Mouse (Mus musculus) heart, postnatal 0 days (tissue): ENCODE measurements around the gene Zfp422. TPM values are rescaled to one million over a fixed set of nuclear protein-coding genes. Genes with fewer than 3 reads are reported as not detected.

Experiments
- ATAC-seq: fragments of 200-750 bp; cut with Nextera tagmentation; 2 replicates; pipeline ENCODE4 v1.8.0; 2017; ENCODE audit warnings: low read depth, moderate number of reproducible peaks, moderate library complexity; ENCODE audit not compliant: insufficient read depth
- DNase-seq: peaks from one replicate; pipeline ENCODE4 v3.0.0-alpha.2; 2016; ENCODE audit warnings: low spot score
- H3K27ac ChIP-seq: fragments of 300-500 bp; sonication (generic); 2 replicates; pipeline ENCODE4 v1.5.1; 2014; ENCODE audit warnings: low read depth, mild to moderate bottlenecking
- H3K27me3 ChIP-seq: fragments of 300-500 bp; sonication (generic); 2 replicates; pipeline ENCODE4 v1.6.1; 2014; ENCODE audit warnings: low read length, mixed read lengths; ENCODE audit not compliant: control insufficient read depth, insufficient read depth
- H3K36me3 ChIP-seq: fragments of 300-500 bp; sonication (generic); replicated peaks from 2 replicates; pipeline ENCODE4 v1.6.1; 2014; ENCODE audit warnings: low read length, mixed read lengths; ENCODE audit not compliant: control insufficient read depth, insufficient read depth
- H3K4me1 ChIP-seq: fragments of 300-500 bp; sonication (generic); 2 replicates; pipeline ENCODE4 v1.6.1; 2014; ENCODE audit warnings: antibody characterized with exemption; ENCODE audit not compliant: control insufficient read depth, insufficient read depth
- H3K4me2 ChIP-seq: fragments of 300-500 bp; sonication (generic); 2 replicates; pipeline ENCODE4 v1.6.1; 2014; ENCODE audit warnings: low read depth, mild to moderate bottlenecking, low read length, moderate library complexity
- H3K4me3 ChIP-seq: fragments of 300-500 bp; sonication (generic); 2 replicates; pipeline ENCODE4 v1.5.1; 2014; ENCODE audit warnings: low read depth, low read length
- H3K9ac ChIP-seq: fragments of 300-500 bp; sonication (generic); replicated peaks from 2 replicates; pipeline ENCODE4 v1.6.1; 2014; ENCODE audit warnings: low read depth, low read length, mixed read lengths
- H3K9me3 ChIP-seq: fragments of 300-500 bp; sonication (generic); replicated peaks from 2 replicates; pipeline ENCODE4 v1.6.1; 2016; ENCODE audit warnings: low read length; ENCODE audit not compliant: control insufficient read depth
- CTCF ChIP-seq: IDR thresholded peaks from 2 replicates; pipeline ENCODE4 v1.5.1; 2016; ENCODE audit warnings: antibody characterized with exemption, control low read depth, low read depth
- EP300 ChIP-seq: IDR thresholded peaks from 2 replicates; pipeline ENCODE4 v1.6.1; 2016; ENCODE audit warnings: antibody characterized with exemption, low read depth
- WGBS: fragments of 180-500 bp; shearing (Covaris S2); extraction: QIAGEN DNeasy Blood & Tissue Kit; methylation state at CpG from one replicate; pipeline ENCODE4 v1.1.7; 2014; 5-methylcytosine and 5-hydroxymethylcytosine counted together
- polyA plus RNA-seq: library from polyadenylated mRNA; unstranded; fragments of >200 nt; fragmentation: Nextera tagmentation; extraction: Ambion mirVana; gene quantifications from 2 replicates; pipeline ENCODE4 v1.2.1, GENCODE M21; 2015
- total RNA-seq: library from RNA; depleted of rRNA; stranded (reverse); fragments of >200 nt; gene quantifications from 2 replicates; pipeline ENCODE4 v1.2.3, GENCODE M21; 2014; ENCODE audit warnings: low replicate concordance; rRNA removed

Gene Zfp422
- total RNA-seq (29.1 and 33.0 TPM in 2 replicates), polyA plus RNA-seq (49.8 and 50.7 TPM in 2 replicates)

- H3K36me3 ChIP-seq: peaks cover 13% of the 10 kb centered on the region
- 0 out of 2 replicates have a peak, but pooled peaks cover 5% of the 10 kb centered on the region for H3K4me1 ChIP-seq
- TF ChIP-seq CTCF (no peak), EP300 (no peak)
- under 1% methylated on average over 53 of the region's 56 CpGs for WGBS
- no peaks in the 10 kb centered on the region for H3K27me3 ChIP-seq
- H3K4me2 ChIP-seq: peak within 1 kb of the TSS; percentile 71
- H3K9ac ChIP-seq: peak within 1 kb of the TSS; percentile 95
- peak within 1 kb of the TSS; percentile 82 for H3K4me3 ChIP-seq
- ATAC-seq: peak; percentile 89
- peak within 1 kb of the TSS; percentile 94 for H3K27ac ChIP-seq
- peak; percentile 64 for DNase-seq
- H3K9me3 ChIP-seq: no peaks in the 10 kb centered on the region
Measured at GRCm38 (mm10) chr6:116628539-116629171, at the start of gene Zfp422. Zfp422 (minus strand) TSS chr6:116628999.

DNA sequence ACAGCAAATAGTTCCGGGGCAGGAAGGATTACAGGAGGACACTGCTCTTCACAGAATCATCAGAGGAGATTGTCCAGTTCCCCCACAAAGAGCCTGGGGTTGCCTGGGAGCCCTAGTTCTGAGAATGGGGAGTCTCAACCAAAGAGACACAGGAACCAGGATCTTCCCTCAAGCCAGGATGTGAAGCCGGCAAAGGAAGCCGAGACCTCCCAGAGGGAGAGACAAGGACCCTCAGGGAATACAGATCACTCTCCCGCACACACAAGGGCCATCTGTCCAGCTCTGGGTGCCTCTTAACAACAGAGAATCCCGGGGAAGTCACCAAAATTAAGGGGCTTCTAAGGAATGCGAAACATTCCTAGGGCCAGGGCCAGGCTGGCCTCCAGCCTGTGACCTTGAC, 48.5 kb upstream of the Zfp422 start:
- Histone ChIP-seq H3K4me3 (no peak overlapping the region), H3K9me3 (no peaks in the 10 kb centered on the region), H3K27ac (no peak overlapping the region), H3K9ac (no peak overlapping the region), H3K4me2 (no peak overlapping the region), H3K27me3 (no peaks in the 10 kb centered on the region), H3K4me1 (peaks cover 15% of the 10 kb centered on the region; the same call in 1 of the 2 replicates), H3K36me3 (no peaks in the 10 kb centered on the region)
- DNase-seq (no peak), ATAC-seq (no peak)
- TF ChIP-seq EP300 (no peak), CTCF (no peak)
- WGBS: 71% methylated on average over 6 of the region's 6 CpGs

DNA sequence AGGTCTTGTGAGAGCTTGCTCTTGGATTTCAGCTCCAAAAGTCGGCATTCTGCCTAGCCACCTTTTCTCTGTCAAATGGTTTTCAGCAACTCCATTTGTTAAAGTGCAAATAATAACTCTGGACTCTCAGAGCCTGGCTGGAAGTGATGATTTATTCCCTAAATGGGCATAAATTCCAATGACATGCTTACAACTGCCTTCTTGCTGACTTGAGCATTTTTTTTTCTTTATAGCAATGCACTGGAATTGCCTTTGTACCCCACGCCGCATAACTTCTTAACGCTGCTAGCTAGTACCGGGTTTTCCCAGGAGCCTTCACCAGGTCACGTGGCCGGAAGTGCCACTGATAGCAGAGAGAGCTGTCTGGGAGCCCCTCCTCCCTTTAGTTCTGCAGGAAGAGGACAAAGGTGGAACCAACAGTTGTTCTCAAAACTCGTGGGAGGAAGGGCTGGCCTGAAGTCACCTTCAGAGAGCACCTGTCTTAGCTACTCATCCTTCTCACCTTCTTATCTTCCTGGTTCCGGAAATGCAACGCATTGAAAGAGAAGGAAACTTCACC, 47.6 kb upstream of the Zfp422 start:
- WGBS: 29% methylated on average over 10 of the region's 10 CpGs

DNA sequence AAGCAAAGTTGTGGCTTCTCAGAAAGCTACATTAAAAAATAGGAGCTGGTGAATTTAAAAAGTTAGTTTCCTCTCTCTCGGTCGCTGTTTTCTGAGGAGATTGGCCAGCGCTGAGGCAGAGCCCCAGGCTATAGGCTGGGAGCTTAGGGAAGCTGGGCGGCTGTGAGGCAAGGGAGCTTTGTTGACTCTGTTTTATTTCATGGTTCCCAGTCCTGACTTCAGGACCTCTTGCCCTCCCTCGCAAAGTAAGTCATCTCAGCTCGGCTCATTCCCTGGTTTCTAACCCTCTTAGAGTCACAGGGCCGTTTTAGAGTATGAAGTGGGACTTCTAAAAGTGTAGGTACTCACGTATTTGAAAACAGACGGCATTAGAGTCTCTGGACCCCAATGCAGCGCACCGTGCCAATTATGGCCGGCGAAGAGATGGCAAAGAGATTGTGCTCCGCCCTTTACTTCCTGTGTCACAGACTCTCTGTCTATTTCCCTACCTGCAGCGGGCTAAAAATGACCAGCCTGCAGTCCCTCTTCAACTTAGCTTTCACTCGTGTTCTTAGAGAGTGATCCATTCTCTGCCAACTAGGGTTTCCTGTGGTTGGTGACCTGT, 45.6 kb upstream of the Zfp422 start:
- DNase-seq (no peak), ATAC-seq (no peak)
- no peak for TF ChIP-seq CTCF
- Histone ChIP-seq H3K36me3 (no peaks in the 10 kb centered on the region), H3K4me3 (peak overlapping the region; percentile 62), H3K9ac (peak overlapping the region; percentile 57), H3K9me3 (no peaks in the 10 kb centered on the region), H3K4me2 (peak overlapping the region; percentile 94), H3K27me3 (no peaks in the 10 kb centered on the region), H3K4me1 (peaks cover 32% of the 10 kb centered on the region; the same call in 1 of the 2 replicates), H3K27ac (peak overlapping the region; percentile 49)
- 24% methylated on average over 16 of the region's 16 CpGs for WGBS

More for the DNA sequence above, 47.6 kb upstream of the Zfp422 start:
- DNase-seq (no peak), ATAC-seq (no peak)
- no peaks in the 10 kb centered on the region for H3K36me3 ChIP-seq
- H3K4me2 ChIP-seq: no peak overlapping the region
- TF ChIP-seq CTCF (no peak), EP300 (no peak)
- H3K9ac ChIP-seq: no peak overlapping the region
- H3K4me3 ChIP-seq: no peak overlapping the region
- H3K27me3 ChIP-seq: no peaks in the 10 kb centered on the region
- H3K4me1 ChIP-seq: peaks cover 20% of the 10 kb centered on the region; the same call in 1 of the 2 replicates
- no peaks in the 10 kb centered on the region for H3K9me3 ChIP-seq
- no peak overlapping the region for H3K27ac ChIP-seq

DNA sequence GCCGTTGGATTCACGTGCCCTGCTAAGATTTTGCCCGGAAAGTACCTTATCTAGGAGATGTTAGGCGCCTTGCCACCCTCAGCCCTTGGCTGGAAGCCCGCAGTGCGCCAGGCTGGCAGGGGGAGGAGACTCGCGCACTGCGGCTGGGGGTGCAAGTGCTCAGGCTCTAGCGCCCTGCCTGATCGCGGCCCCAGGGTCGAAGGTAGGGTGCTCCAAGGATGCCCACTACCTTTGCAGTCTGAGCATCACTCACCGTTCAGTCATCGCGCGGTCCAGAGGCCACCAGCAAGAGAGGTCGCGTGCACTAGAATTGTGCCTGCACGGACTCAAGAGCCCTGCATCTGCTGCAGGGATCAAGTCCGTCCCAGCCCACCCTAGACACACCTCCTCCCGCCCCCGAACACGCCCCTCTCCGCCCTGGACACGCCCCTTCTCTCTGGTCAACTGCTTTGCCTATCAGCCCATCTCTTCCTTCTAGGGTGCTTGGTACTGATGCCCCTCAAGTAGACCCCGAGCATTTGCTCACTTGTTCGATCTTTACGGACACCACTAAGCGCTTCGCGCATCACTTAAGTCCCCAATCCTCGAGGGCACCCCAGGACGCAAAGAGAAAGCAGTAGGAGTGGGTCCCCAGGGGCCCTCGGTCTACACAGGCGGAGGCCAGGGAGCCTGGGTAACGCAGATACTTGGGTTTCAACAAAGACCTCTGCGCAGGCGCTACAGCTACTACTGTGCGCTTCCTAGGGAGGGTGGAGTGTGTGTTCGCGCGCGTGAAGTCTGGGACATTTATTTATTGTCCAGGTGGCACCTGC, 44.9 kb upstream of the Zfp422 start, which contains the start of gene Rassf4:
Gene Rassf4 (minus strand): TSS at position 482 of the 812 bp plus-strand sequence.
- Histone ChIP-seq H3K9me3 (no peaks in the 10 kb centered on the region), H3K9ac (peak within 1 kb of the TSS; percentile 57), H3K27me3 (no peaks in the 10 kb centered on the region), H3K36me3 (no peaks in the 10 kb centered on the region), H3K4me2 (peak within 1 kb of the TSS; percentile 94), H3K4me1 (peaks cover 32% of the 10 kb centered on the region; the same call in 1 of the 2 replicates), H3K4me3 (peak within 1 kb of the TSS; percentile 62), H3K27ac (peak within 1 kb of the TSS; percentile 49)
- ATAC-seq (peak; percentile 82), DNase-seq (peak; percentile 62)
- WGBS: under 1% methylated on average over 39 of the region's 44 CpGs
- TF ChIP-seq EP300 (no peak), CTCF (no peak)
